Mouse (Mus musculus) erythroid progenitor cell, adult 5-6 weeks (primary cell): ENCODE results near the gene Cblb. TPM values are rescaled to one million over a fixed set of nuclear protein-coding genes. Genes with fewer than 3 reads are reported as not detected.

ENCODE experiments used
- ATAC-seq: replicated peaks from 2 replicates; pipeline ENCODE4 v1.8.0; 2016; ENCODE audit warnings: moderate number of reproducible peaks, mild to moderate bottlenecking, moderate TSS enrichment, inconsistent platforms; ENCODE audit not compliant: poor library complexity, low FRiP score, severe bottlenecking
- total RNA-seq, 2 experiments: library from RNA; stranded (forward) in 1 of 2; stranded (reverse) in 1 of 2; fragments of 150-400 nt in 1 of 2; fragments of 186-747, 209-891 nt in 1 of 2; gene quantifications; 2 replicates each; pipeline versions ENCODE4 v1.2.3 to v1.2.4; 2015 to 2017; ENCODE audit warnings: low replicate concordance in 2 of 2

The Cblb gene
- total RNA-seq, 2 experiments from 2014 or later, result 5.4 to 14.3 TPM

GRCm38 (mm10) chr16:52067632-52068516 is 36.8 kb downstream of the Cblb start:
- peak; percentile 93 for ATAC-seq

GRCm38 (mm10) chr16:52068517-52068874 is 37.5 kb downstream of the Cblb start:
- peak; percentile 69 for ATAC-seq

GRCm38 (mm10) chr16:52069648-52070047 is 38.6 kb downstream of the Cblb start:
- no peak for ATAC-seq

GRCm38 (mm10) chr16:52070128-52070527 is 39.1 kb downstream of the Cblb start:
- ATAC-seq, result no peak

- no peak for ATAC-seq
Measured at GRCm38 (mm10) chr16:52071290-52071689, 40.3 kb downstream of the Cblb start.

GRCm38 (mm10) chr16:52071766-52072209 is 40.8 kb downstream of the Cblb start:
- ATAC-seq, result no peak

- ATAC-seq, result no peak
Measured at GRCm38 (mm10) chr16:52076652-52077051, 45.6 kb downstream of the Cblb start.

GRCm38 (mm10) chr16:52077901-52078300 is 46.9 kb downstream of the Cblb start:
- no peak for ATAC-seq

GRCm38 (mm10) chr16:52078758-52079474 is 47.9 kb downstream of the Cblb start:
- ATAC-seq, result no peak

GRCm38 (mm10) chr16:52079475-52079823 is 48.4 kb downstream of the Cblb start:
- ATAC-seq, result no peak

GRCm38 (mm10) chr16:52080619-52081395 is 49.8 kb downstream of the Cblb start:
- no peak for ATAC-seq

- peak; percentile 41 for ATAC-seq
Measured at GRCm38 (mm10) chr16:52081756-52082155, 50.7 kb downstream of the Cblb start.

GRCm38 (mm10) chr16:52086793-52087450 is 55.9 kb downstream of the Cblb start:
- ATAC-seq, result no peak

- ATAC-seq, result no peak
Measured at GRCm38 (mm10) chr16:52089354-52089753, 58.3 kb downstream of the Cblb start.

- no peak for ATAC-seq
Measured at GRCm38 (mm10) chr16:52090899-52091298, 59.9 kb downstream of the Cblb start.

GRCm38 (mm10) chr16:52093325-52094253 is 62.6 kb downstream of the Cblb start:
- ATAC-seq, result no peak

GRCm38 (mm10) chr16:52094735-52095459 is 63.9 kb downstream of the Cblb start:
- no peak for ATAC-seq

GRCm38 (mm10) chr16:52095643-52096042 is 64.6 kb downstream of the Cblb start:
- ATAC-seq, result no peak
